Mouse (Mus musculus): ENCODE results near the gene Neurog1. TPM values are rescaled to one million over a fixed set of nuclear protein-coding genes. Genes with fewer than 3 reads are reported as not detected.

Gene Neurog1
- polyA plus RNA-seq, 1 experiment from 2014 or later: 1.5 TPM

Other genes starting within 250 kb of the Neurog1 start
- 294 and 309 TPM in 2 replicates for gene H2afy, start 115.8 kb downstream of the Neurog1 start, polyA plus RNA-seq (2015; fragmentation: Nextera tagmentation; extraction: Ambion mirVana)
- gene Tifab, start 73.3 kb downstream of the Neurog1 start, polyA plus RNA-seq (2015; fragmentation: Nextera tagmentation; extraction: Ambion mirVana): 0.95 and 1.4 TPM in 2 replicates
- 6.2 and 19.7 TPM in 2 replicates for gene Cxcl14, start 44.4 kb upstream of the Neurog1 start, polyA plus RNA-seq (2015; fragmentation: Nextera tagmentation; extraction: Ambion mirVana)
- not detected in 2 replicates for gene Gm3045, start 174.4 kb upstream of the Neurog1 start, polyA plus RNA-seq (2015; fragmentation: Nextera tagmentation; extraction: Ambion mirVana)
- not detected in 2 replicates for gene Slc25a48, start 186.2 kb upstream of the Neurog1 start, polyA plus RNA-seq (2015; fragmentation: Nextera tagmentation; extraction: Ambion mirVana)
- not detected in 2 replicates for gene Il9, start 230.1 kb upstream of the Neurog1 start, polyA plus RNA-seq (2015; fragmentation: Nextera tagmentation; extraction: Ambion mirVana)